Mouse (Mus musculus) CH12.LX (cell line): Measurements from ENCODE around the gene Nacc1.

Experiments
- CTCF ChIP-seq, 2 experiments: IDR thresholded peaks in 1 of 2; conservative IDR thresholded peaks in 1 of 2; 2 replicates each; pipeline ENCODE4 v1.5.1; 2011 to 2012; ENCODE audit warnings: low read depth in 2 of 2, low read length in 2 of 2, improper control_type of control experiment in 1 of 2, inconsistent platforms in 1 of 2, mild to moderate bottlenecking in 1 of 2, moderate library complexity in 1 of 2
- ZKSCAN1 ChIP-seq: IDR thresholded peaks from 2 replicates; pipeline ENCODE4 v1.6.1; 2012; ENCODE audit warnings: low read depth, inconsistent platforms, low read length, improper control_type of control experiment, borderline replicate concordance

GRCm38 (mm10) chr8:84631813-84632212, 55.8 kb downstream of the Nacc1 start:
- TF ChIP-seq CTCF (conservative IDR thresholded peaks at IDR 0.05 in 1 of 2, IDR thresholded peaks at IDR 0.05 in 1 of 2; ENCODE audit: low read depth in 2 of 2, low read length in 2 of 2) (no peak), ZKSCAN1 (no peak)
